Mouse (Mus musculus) urinary bladder, adult 2 months (tissue): ENCODE data around the gene Cbr4. TPM values are rescaled to one million over a fixed set of nuclear protein-coding genes. Genes with fewer than 3 reads are reported as not detected.

Experiments
- DNase-seq: peaks from one replicate; pipeline ENCODE4 v3.0.0; 2022; ENCODE audit warnings: low spot score
- polyA plus RNA-seq: library from polyadenylated mRNA; depleted of rRNA; stranded (reverse); fragments of >200 nt; gene quantifications from 2 replicates; pipeline ENCODE4 v1.2.3, GENCODE M21; 2012

Cbr4 gene
- polyA plus RNA-seq, 1 experiment: 26.8 TPM

DNA sequence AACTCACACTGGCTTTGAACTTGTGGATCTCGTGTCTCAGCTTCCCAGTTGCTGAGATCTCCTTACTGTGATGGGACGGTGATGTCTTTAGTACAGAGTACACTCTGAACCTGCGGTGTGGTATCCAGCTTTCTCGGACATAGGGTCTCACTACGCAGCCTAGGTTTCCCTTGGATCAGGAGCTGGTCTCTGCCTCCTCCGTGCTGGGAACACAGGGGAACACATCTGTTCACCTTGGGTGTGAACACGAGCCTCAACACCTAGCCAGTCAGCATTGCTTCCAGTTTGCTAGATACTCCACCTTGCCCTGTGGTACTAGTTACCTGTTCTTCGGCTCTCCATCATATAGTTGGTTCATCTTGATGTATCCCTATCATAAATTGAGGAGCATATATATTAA lies 1.1 kb downstream of the Cbr4 start:
- no peak for DNase-seq

DNA sequence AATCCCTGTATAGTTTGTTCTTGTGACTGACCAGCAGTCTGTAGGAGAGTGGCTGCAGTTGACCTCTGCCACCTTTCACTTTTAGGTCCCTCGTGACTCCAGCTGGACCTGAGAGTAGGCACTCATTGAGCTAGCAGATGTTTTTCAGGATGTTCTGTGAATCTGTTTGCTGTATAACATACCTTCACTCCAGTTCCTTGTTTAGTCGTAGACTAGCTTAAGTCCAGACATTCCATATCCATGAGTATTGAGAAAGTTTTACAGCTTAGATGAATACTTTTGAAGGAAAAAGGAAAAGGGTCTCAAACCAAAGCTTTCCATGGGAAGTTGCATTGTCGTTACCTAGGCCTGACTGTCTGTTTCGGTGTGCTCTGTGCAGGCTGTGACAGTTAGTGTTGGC lies 9.6 kb downstream of the Cbr4 start:
- DNase-seq: no peak

- DNase-seq: no peak
These were observed 11.5 kb downstream of the Cbr4 start for GRCm38 (mm10) chr8:61499035-61499434.

DNA sequence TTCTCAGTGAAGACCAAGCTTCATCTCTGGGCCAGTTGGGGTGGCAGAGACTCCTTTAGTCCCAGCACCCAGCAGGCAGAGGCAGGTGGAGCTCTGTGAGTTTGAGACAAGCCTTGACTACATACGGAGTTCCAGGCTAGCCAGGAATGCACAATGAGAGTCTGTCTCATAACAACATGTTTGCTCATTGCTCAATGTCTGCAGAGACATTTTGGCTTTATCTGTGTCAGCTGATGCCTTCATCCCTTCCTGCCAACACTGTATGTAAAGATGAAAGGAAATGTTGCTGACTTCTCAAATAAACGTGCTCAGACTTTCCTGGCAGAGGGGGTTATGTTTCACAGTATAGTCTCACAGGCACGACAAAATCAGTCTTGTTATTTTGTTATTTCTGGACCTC lies 13.4 kb downstream of the Cbr4 start:
- no peak for DNase-seq

- DNase-seq: no peak
These were observed 14.7 kb downstream of the Cbr4 start for GRCm38 (mm10) chr8:61502277-61502676.

DNA sequence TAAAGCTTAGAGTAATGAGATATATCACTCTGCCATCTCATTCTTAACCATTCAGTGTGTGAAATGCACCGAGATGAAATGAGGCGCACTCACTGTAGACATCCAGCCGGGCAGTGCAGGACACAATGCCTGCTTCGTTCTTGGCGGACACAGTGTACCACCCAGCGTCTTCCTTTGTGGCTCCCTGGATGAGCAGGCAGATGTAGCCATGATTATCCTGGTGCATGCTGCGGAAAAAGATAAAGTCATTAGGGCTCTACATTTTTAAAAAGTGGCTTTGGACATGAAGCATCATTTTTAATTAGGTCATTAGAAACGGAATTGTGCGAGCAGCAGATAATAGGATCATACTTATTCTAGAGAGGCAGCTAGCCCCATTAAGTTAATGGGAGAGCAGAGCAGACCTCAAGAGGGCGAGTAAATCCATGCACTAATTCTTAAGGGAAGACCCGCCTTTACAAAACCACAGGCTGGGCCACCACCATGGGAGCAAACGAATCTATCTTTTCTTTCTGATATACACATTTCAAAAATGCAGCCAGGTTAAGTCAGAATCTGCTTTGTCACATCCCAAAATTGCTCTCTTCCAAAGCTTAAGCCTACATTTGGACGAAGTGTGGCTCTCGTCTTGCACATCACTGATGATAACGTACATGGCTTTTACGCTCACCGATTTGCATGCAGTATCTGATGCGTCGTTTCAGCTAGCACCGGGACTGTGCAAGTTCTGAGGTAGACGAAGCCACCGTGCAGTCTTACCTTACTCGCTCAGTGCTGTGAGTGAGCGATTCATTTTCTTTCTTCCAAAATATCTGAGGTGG lies 27.8 kb downstream of the Cbr4 start:
- DNase-seq: no peak

DNA sequence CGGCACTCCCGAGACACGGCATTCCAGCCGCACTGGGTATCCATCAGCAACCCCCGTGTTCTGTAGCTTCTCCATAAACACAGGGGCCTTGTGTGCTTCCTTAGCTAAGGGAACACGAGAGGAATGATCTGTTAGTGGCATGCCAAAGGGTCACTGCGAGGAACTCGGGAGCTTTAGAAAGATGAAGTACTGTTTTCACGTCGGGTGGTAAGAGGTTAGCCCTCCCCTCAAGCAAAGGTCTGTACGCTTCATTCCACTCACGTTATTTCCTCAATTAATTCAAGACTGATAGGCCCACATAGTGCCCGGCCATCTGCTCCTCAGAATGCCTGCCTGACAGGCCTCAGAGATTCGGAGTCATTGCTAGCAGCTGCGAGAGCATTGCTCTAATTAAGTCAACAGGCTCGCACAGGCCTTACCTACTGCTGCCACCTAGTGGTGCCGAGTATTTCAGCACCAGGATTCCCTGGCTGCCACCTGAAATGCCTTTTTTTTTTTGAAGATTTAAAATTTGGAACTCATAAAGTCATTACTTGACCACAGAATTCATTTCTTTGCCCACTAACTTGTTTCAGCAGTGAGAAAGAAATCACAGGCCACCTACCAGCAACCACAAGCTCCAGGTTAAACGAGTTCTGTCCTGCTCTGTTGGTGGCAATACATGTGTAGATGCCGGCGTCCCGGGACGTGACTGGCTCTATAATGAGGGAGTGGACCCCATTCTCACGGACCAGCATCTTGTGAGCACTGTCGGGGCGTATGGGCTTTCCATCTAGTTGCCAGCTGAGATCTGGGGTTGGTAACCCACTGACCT lies 28.6 kb downstream of the Cbr4 start:
- DNase-seq: peak; percentile 46

GRCm38 (mm10) chr8:61516745-61517501 lies 29.4 kb downstream of the Cbr4 start:
- no peak for DNase-seq

- DNase-seq: no peak
These were observed 30.1 kb downstream of the Cbr4 start for GRCm38 (mm10) chr8:61517502-61518185.

DNA sequence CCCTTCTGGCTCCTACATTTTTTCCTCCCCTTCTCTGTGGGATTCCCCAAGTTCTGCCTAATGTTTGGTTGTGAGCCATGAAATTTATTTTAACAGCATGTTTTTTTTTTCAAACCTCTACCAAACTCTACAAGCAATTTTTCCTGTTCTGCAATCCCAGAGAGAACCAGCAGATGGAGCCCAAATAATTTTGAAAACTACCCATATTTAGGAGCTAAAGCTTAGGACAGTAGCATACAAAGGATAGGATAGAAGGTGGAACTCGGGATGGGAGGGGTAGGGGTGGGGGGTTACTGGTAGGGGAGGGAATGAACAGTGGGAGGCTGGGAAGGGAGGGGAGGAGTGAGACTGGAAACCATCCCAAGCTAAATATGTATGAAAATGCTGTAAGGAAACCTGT lies 34.6 kb downstream of the Cbr4 start:
- no peak for DNase-seq

DNA sequence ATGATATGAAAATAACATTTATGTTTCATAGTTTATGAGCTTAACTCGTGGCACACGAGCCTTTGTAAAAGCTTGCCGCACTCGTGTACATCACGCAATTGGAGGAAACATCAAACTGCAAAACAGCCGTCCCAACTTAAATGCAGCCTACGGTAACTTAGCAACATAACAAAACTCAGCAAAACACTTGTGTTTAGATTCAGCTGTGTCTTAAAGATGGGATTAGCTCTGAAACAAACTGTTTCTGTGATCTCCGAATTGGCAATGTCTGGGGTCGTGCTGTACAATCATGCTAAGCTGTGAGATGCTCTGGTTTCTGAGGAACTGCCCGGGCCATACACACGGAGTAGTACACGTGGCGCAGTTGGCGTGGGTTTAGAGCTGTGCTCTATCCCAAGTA lies 39.5 kb downstream of the Cbr4 start:
- DNase-seq: no peak

DNA sequence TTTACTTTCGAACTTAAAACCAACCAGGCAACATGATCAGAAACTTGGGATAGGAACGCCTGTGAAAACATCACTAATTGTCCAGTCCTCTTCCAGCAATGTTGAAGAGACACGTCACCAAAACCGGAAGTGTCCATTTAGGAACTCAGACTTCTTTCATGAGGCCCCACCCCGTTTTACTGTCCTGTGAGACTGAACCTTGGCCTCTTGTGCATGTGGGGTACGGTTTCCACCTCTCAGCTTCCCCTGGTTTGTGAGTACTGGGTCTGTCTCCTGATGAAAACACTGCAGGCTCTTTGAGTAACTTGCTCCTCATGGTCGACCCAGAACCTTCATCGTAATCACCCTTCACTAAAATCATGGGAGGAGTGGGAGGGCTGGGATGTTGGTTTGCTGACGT lies 40.7 kb downstream of the Cbr4 start:
- no peak for DNase-seq

DNA sequence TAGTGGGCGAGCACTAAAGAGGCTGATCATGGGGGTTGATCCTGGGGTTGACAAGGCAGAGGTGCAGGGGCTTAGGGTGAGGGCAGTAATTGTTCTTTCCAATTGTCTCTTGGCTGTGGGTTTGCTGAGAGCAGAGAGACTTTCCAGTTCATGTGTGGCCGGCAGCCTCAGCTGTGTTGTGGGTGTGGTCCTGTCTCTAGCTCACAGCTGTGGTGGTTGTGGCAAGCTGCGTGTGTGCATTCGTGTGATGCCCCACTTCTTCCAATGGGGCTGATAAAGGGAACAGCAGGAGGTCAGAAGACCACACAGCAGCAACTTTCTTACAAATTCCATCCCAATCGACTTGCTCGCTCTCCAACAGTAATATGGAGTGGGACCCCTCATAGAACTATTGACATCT lies 41.1 kb downstream of the Cbr4 start:
- no peak for DNase-seq

- no peak for DNase-seq
These were observed 44.6 kb downstream of the Cbr4 start for GRCm38 (mm10) chr8:61531944-61532795.

DNA sequence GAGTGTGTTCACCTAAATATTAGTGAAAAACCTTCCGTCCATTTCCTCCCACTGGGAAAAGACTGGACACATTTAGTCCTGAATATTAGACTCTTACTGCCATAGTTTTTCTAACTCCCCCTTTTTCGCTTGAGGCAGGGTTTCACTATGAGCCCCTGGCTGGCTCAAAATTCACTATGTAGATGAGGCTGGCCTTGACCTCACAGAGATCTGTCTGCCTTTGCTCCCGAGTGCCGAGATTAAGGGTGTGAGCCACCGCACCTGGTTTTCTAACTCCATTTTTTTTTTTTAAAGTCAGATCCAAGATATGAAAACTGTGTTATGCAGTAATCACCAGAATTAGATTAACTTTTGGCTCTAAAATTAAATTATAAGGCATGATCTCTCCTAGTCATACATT lies 45.3 kb downstream of the Cbr4 start:
- no peak for DNase-seq

DNA sequence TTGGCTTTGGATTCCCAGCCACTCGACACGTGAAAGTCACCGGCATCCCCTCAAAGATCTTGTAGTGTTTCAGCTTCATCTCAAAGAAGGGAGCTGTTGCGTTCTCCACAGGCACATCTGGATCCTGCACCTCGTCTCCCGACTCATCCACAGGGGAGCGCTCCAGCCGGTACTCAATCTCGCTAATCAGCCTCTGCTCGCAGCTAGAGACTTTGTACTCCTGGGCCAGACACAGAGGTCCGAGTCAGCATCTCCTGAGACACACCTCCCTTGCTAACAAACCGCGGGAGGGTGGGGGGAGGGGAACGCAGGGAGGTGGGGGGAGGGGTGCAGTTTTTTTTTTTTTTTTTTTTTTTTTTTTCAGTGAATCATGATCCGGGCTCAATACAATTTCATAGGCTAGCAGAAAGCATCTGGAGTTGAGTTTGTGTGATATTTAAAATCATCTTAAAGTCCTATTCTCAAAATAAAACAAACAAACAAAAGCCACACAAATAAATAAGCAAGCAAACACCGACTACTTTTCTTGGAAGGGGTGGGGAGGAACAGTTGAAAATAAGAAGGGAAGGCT lies 45.9 kb downstream of the Cbr4 start:
- no peak for DNase-seq

- DNase-seq: no peak
These were observed 47.9 kb downstream of the Cbr4 start for GRCm38 (mm10) chr8:61535472-61535871.

GRCm38 (mm10) chr8:61537471-61537870 lies 49.9 kb downstream of the Cbr4 start:
- DNase-seq: no peak

DNA sequence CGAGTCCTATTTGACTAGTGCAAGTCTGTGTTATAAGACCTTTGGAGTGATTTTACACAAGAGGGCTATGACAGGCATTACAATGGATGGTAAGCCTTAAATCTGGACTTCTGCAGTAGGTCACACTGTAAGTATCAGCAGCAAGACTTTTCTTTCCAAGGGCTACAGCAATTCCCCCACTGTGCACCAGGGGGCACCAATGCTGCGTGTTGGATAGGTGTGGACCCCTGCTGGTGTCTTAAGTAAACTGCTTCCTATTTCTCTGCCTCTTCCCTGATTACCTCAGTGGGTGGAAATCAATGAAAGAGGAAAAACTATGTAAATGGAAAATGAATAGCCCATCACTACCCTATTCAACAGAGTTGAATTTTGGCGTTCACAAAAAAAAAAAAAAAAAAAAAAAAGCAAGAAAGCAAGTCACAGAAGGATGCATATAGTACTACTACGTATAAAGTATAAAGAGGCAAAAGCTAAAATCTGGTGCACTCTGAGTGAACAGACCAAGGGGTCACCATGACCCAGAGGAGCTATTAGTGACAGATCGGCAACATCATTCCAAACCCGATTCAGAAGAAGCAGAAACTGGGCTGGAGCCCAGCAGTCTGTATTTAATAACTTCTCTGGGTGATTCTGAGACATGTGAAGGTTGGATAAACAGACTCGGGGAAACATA lies 52.4 kb downstream of the Cbr4 start:
- peak; percentile 73 for DNase-seq

DNA sequence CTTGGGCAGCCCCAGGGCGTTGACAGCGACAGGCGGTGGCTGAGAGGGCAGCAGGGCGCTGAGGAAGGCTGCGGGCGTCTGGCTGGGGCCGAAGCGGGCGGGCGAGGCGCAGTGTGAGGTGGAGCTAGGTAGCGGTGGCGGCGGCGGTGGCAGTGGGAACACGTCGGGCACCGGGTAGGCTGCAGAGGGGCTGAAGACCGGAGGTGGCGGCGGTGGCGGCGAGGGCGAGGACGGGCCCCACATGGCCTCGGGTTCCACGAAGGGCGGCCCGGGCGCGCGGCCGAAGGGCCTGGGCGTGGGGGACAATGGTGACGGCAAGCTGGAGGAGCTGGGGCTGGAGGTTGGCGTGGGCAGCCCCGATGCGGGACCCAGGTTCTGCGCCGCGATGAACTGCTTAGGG lies 62.1 kb downstream of the Cbr4 start:
- no peak for DNase-seq
